Mouse (Mus musculus) lung, postnatal 0 days (tissue): ENCODE measurements around the gene Tmem259. TPM values are rescaled to one million over a fixed set of nuclear protein-coding genes. Genes with fewer than 3 reads are reported as not detected.

Source experiments
- ATAC-seq: fragments of 200-750 bp; cut with Nextera tagmentation; 2 replicates; pipeline ENCODE4 v1.8.0; 2017; ENCODE audit warnings: moderate library complexity
- DNase-seq: peaks from one replicate; pipeline ENCODE4 v3.0.0-alpha.2; 2016; ENCODE audit warnings: low spot score
- H3K27ac ChIP-seq: fragments of 300-500 bp; sonication (generic); 2 replicates; pipeline ENCODE4 v1.5.1; 2014; ENCODE audit warnings: antibody characterized with exemption, mild to moderate bottlenecking, low read length, mixed read lengths
- H3K27me3 ChIP-seq: fragments of 300-500 bp; sonication (generic); replicated peaks from 2 replicates; pipeline ENCODE4 v1.6.1; 2014; ENCODE audit warnings: low read length, mixed read lengths; ENCODE audit not compliant: insufficient read depth
- H3K36me3 ChIP-seq: fragments of 300-500 bp; sonication (generic); 2 replicates; pipeline ENCODE4 v1.6.1; 2014; ENCODE audit warnings: low read length, mixed read lengths; ENCODE audit not compliant: insufficient read depth
- H3K4me1 ChIP-seq: fragments of 300-500 bp; sonication (generic); 2 replicates; pipeline ENCODE4 v1.6.1; 2014; ENCODE audit warnings: antibody characterized with exemption, low read depth, low read length, mixed read lengths; ENCODE audit not compliant: insufficient read depth
- H3K4me2 ChIP-seq: fragments of 300-500 bp; sonication (generic); replicated peaks from 2 replicates; pipeline ENCODE4 v1.6.1; 2014; ENCODE audit warnings: low read depth, mild to moderate bottlenecking, low read length, moderate library complexity, mixed read lengths
- H3K4me3 ChIP-seq: fragments of 300-500 bp; sonication (generic); 2 replicates; pipeline ENCODE4 v1.5.1; 2014; ENCODE audit warnings: low read depth, low read length
- H3K9ac ChIP-seq: fragments of 300-500 bp; sonication (generic); replicated peaks from 2 replicates; pipeline ENCODE4 v1.6.1; 2014; ENCODE audit warnings: low read depth, mild to moderate bottlenecking
- H3K9me3 ChIP-seq: fragments of 300-500 bp; sonication (generic); 2 replicates; pipeline ENCODE4 v1.6.1; 2016; ENCODE audit warnings: low read length, mixed read lengths
- CTCF ChIP-seq: IDR thresholded peaks from 2 replicates; pipeline ENCODE4 v1.5.1; 2016; ENCODE audit warnings: antibody characterized with exemption, mild to moderate bottlenecking
- EP300 ChIP-seq: IDR thresholded peaks from 2 replicates; pipeline ENCODE4 v1.6.1; 2016; ENCODE audit warnings: antibody characterized with exemption, mild to moderate bottlenecking, control low read depth
- WGBS: fragments of 180-500 bp; shearing (Covaris S2); extraction: QIAGEN DNeasy Blood & Tissue Kit; methylation state at CpG from one replicate; pipeline ENCODE4 v1.1.7; 2014; 5-methylcytosine and 5-hydroxymethylcytosine counted together
- polyA plus RNA-seq: library from polyadenylated mRNA; unstranded; fragments of >200 nt; fragmentation: Nextera tagmentation; extraction: Ambion mirVana; gene quantifications from 2 replicates; pipeline ENCODE4 v1.2.1, GENCODE M21; 2015

Gene Tmem259
- polyA plus RNA-seq, 1 experiment from 2014 or later = 27.6 TPM

DNA sequence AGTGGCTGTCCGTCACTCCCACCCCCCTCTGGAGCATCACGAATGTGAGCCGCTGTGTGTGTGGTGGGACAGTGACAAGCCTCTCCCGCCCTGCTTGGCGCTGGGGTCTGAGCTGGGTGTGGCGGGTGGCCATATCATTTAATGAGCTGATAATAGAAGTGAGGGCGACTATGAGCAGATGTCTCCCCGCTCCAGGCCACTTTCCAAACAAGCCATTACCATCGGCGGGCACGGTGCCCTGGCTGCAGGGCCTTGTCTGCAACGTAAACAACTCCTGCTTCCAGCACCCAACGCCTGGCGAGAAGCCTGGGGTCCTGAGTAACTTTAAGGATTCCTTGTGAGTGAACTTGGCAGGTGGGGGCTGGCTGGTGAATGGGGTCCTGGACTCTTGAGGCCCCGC lies 13.7 kb upstream of the Tmem259 start:
- DNase-seq = peak; percentile 65
- H3K27ac ChIP-seq = no peak overlapping the region
- no peaks in the 10 kb centered on the region for H3K27me3 ChIP-seq
- 17% methylated on average over 15 of the region's 15 CpGs for WGBS
- ATAC-seq = peak; percentile 25
- H3K4me1 ChIP-seq = 0 out of 2 replicates have a peak, but pooled peaks cover 5% of the 10 kb centered on the region
- peak overlapping the region; percentile 70 for H3K4me2 ChIP-seq
- no peak for TF ChIP-seq EP300
- no peak for TF ChIP-seq CTCF
- peaks cover 25% of the 10 kb centered on the region for H3K36me3 ChIP-seq
- H3K9me3 ChIP-seq = no peaks in the 10 kb centered on the region
- peak overlapping the region; percentile 43; the same call in 1 of the 2 replicates for H3K4me3 ChIP-seq
- H3K9ac ChIP-seq = no peak overlapping the region

DNA sequence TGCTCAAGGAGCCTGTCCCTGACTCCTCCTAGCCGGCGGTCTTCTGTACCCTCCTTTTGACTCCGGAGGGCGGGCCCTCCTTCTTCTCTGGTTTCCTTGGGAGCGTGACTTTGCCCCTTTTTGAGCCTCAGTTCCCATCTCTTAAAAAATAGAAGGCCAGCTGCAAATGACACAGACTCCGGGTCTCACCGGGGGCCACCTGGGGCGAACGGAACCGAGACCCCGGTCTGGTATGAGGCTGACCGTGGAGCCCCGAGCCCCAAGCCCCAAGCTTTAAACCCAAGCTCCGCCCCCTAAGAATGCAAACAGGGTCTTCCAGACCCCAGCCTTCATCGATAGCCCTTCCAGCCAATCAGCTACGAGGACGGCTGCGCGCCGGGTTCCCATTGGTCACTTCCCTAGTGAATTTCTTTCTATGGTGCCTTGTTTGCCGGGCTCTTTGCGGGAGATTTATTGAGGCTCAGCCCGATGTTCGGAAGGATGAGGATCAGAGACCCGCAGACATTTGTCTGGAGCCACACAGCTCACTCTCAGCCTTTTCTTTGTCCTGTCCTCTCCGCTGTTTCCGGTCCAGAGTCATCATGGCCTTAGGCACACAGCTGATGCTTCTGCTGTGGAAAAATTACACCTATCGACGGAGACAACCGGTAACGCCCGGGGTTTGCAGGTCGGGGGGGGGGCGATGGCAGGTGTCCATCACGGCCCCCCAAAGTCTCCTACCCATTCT lies 13.1 kb upstream of the Tmem259 start:
- Histone ChIP-seq H3K27ac (peak overlapping the region; percentile 58; the same call in 1 of the 2 replicates), H3K36me3 (peaks cover 31% of the 10 kb centered on the region), H3K9me3 (no peaks in the 10 kb centered on the region), H3K9ac (peak overlapping the region; percentile 50), H3K27me3 (no peaks in the 10 kb centered on the region), H3K4me2 (peak overlapping the region; percentile 70), H3K4me3 (peak overlapping the region; percentile 43), H3K4me1 (0 out of 2 replicates have a peak, but pooled peaks cover 5% of the 10 kb centered on the region)
- ATAC-seq (peak; percentile 47), DNase-seq (peak; percentile 82)
- TF ChIP-seq EP300 (no peak), CTCF (no peak)
- 2% methylated on average over 35 of the region's 35 CpGs for WGBS

DNA sequence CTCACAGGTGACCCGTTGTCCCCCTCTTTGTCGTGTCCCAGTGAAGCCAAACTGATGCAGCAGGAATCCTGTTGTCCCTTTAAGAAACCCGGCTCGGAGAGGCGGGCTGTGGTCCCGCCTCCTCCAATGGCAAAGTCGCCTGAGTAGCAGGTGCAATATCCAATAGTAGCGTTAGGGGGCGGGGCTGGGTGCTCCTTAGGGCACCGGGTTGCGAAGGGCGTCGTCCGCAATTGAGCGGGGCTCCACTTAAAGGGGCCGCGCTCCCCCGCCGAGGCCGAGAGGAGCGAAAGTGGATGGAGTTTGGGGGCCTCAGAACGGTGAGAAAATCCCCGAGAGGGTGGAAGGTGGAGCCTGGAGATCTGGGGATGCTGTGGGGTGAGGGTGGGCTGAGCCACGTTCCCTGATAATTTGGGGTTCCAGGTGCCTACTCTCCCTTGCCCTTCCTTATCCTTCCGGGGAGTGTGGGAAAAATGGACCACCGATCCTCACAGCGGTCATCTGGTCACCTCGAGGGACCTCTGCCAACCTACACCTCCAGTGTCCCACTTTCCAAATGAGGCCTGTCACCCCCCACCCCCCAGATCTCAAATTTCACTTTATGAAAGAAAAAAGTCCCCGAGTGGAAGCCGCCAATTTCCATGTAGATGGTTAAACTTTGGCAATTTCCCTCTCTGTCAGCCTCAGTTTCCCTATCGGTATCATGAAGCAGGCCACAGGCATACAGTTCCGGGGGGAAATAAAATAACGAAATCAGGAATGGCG lies 12.3 kb upstream of the Tmem259 start, which contains the start of gene Abca7:
Abca7 (plus strand) TSS at position 223 of the 762 bp plus-strand sequence.
- Histone ChIP-seq H3K9me3 (no peaks in the 10 kb centered on the region), H3K36me3 (peaks cover 38% of the 10 kb centered on the region), H3K27ac (peak within 1 kb of the TSS; percentile 58), H3K4me3 (peak within 1 kb of the TSS; percentile 43), H3K4me2 (peak within 1 kb of the TSS; percentile 70), H3K27me3 (no peaks in the 10 kb centered on the region), H3K4me1 (0 out of 2 replicates have a peak, but pooled peaks cover 5% of the 10 kb centered on the region), H3K9ac (peak within 1 kb of the TSS; percentile 50)
- WGBS = 1% methylated on average over 34 of the region's 34 CpGs
- peak; percentile 93 for ATAC-seq
- no peak for TF ChIP-seq EP300
- TF ChIP-seq CTCF = peak; percentile 43
- peak; percentile 96 for DNase-seq

DNA sequence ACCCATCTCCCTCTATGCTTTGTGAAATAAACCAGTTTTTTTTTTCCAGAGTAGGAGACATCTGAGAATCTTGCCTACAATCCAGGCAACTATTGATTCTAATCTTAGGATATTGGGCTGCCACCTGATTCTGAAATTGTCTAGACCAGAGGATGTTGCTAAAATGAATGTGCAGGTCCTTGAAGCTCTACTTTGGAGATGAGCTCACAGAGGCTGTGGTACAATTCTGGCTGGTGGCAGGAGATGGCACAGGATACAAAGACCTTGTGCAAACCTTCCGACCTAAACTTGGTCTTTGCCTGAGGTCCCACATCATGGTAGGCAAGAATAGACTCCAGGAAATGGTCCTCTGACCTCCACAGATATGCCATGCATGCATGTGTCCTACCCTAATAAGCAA lies 11.5 kb upstream of the Tmem259 start:
- TF ChIP-seq CTCF (no peak), EP300 (no peak)
- Histone ChIP-seq H3K4me1 (peaks cover 12% of the 10 kb centered on the region; the same call in 1 of the 2 replicates), H3K4me2 (no peak overlapping the region), H3K9me3 (no peaks in the 10 kb centered on the region), H3K4me3 (no peak overlapping the region), H3K27ac (0 out of 2 replicates have a peak overlapping the region, but pooled peaks have one; percentile 26), H3K9ac (no peak overlapping the region), H3K27me3 (no peaks in the 10 kb centered on the region), H3K36me3 (peaks cover 43% of the 10 kb centered on the region)
- ATAC-seq = no peak
- WGBS = 73% methylated on average over 1 of the region's 1 CpGs
- no peak for DNase-seq

DNA sequence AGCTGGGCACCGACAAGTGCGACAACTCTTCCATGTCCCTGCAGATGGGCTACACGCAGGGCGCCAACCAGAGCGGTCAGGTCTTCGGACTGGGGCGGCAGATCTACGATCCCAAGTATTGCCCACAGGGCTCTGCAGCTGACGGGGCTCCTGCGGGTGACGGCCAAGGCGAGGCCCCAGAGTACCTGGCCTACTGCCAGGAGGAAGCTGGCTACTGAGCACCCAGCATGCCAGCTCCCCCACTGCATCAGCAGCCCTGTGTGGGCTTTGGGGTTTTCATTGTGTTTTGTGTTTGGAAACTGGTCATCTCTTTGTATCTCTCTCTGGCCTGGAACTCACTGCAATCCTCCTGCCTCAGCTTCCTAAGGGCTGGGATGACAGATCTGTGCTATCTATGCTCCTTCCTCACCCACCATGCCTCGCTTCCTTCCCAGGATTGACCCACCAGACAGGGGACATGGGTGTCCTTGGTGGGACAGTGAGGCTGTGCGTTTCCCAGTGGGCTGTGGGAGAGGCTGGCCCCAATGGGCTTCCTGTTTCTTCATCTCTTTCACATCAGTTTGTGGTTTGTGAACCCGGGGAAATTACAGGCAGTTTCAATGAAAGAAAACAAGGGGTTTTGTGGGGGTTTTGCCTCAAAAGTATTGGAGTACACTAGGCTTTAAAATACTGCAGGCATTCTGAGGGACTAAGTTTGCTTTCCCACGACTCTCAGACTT lies 10.4 kb upstream of the Tmem259 start:
- Histone ChIP-seq H3K9ac (no peak overlapping the region), H3K4me1 (peaks cover 12% of the 10 kb centered on the region; the same call in 1 of the 2 replicates), H3K9me3 (no peaks in the 10 kb centered on the region), H3K27me3 (no peaks in the 10 kb centered on the region), H3K36me3 (peaks cover 43% of the 10 kb centered on the region), H3K4me2 (no peak overlapping the region), H3K27ac (no peak overlapping the region), H3K4me3 (no peak overlapping the region)
- ATAC-seq (no peak), DNase-seq (peak; percentile 57)
- 64% methylated on average over 15 of the region's 16 CpGs for WGBS
- no peak for TF ChIP-seq EP300
- TF ChIP-seq CTCF = no peak

DNA sequence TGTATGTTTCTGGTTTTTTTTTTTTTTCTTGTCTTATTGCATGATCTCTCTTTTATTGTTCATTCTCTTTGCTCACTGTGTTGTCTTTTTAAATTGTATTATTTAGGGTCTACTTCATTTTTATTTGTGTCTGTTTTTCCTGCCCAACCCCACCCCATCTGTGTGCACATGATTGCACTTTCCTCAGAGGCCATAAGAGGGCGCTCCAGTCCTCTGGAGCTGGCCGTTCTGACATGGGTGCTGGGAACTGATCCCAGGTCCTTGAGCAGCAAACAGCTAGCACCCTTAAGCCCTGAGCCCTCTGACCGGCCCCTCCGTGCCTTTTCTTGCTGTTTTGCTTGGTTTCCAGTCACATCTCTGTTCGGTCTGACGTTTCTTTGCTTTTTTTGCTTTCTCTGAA lies 7.4 kb upstream of the Tmem259 start:
- no peaks in the 10 kb centered on the region for H3K27me3 ChIP-seq
- no peak overlapping the region for H3K9ac ChIP-seq
- peaks cover 12% of the 10 kb centered on the region; the same call in 1 of the 2 replicates for H3K4me1 ChIP-seq
- no peak overlapping the region for H3K27ac ChIP-seq
- H3K4me3 ChIP-seq = no peak overlapping the region
- no peak for ATAC-seq
- 89% methylated on average over 6 of the region's 6 CpGs for WGBS
- H3K9me3 ChIP-seq = no peaks in the 10 kb centered on the region
- DNase-seq = no peak
- peaks cover 43% of the 10 kb centered on the region for H3K36me3 ChIP-seq
- TF ChIP-seq CTCF (peak; percentile 60), EP300 (no peak)
- H3K4me2 ChIP-seq = peak overlapping the region; percentile 82; the same call in 1 of the 2 replicates
